Mouse (Mus musculus) hindbrain, embryonic 11.5 days (tissue): ENCODE data around the gene Sacm1l. TPM values are rescaled to one million over a fixed set of nuclear protein-coding genes. Genes with fewer than 3 reads are reported as not detected.

Experiments
- ATAC-seq: fragments of 200-750 bp; cut with Nextera tagmentation; 2 replicates; pipeline ENCODE4 v1.8.0; 2017; ENCODE audit warnings: mild to moderate bottlenecking, moderate TSS enrichment, moderate library complexity; ENCODE audit not compliant: low FRiP score
- DNase-seq: peaks from one replicate; pipeline ENCODE4 v3.0.0-alpha.2; 2015; ENCODE audit warnings: low spot score
- H3K27ac ChIP-seq: fragments of 300-500 bp; sonication (generic); 2 replicates; pipeline ENCODE4 v1.5.1; 2014; ENCODE audit warnings: mild to moderate bottlenecking, low read depth, low read length
- H3K27me3 ChIP-seq: fragments of 300-500 bp; sonication (generic); 2 replicates; pipeline ENCODE4 v1.6.1; 2014; ENCODE audit warnings: mild to moderate bottlenecking, low read length, moderate library complexity, mixed read lengths; ENCODE audit not compliant: control insufficient read depth, insufficient read depth
- H3K36me3 ChIP-seq: fragments of 300-500 bp; sonication (generic); 2 replicates; pipeline ENCODE4 v1.6.1; 2014; ENCODE audit warnings: mild to moderate bottlenecking, low read length, moderate library complexity, mixed read lengths; ENCODE audit not compliant: control insufficient read depth, insufficient read depth
- H3K4me1 ChIP-seq: fragments of 300-500 bp; sonication (generic); replicated peaks from 2 replicates; pipeline ENCODE4 v1.6.1; 2014; ENCODE audit warnings: low read length, mixed read lengths; ENCODE audit not compliant: control insufficient read depth, insufficient read depth
- H3K4me2 ChIP-seq: fragments of 300-500 bp; sonication (generic); replicated peaks from 2 replicates; pipeline ENCODE4 v1.6.1; 2014; ENCODE audit warnings: mild to moderate bottlenecking, low read depth, low read length
- H3K4me3 ChIP-seq: fragments of 300-500 bp; sonication (generic); 2 replicates; pipeline ENCODE4 v1.5.1; 2014; ENCODE audit warnings: low read depth, low read length
- H3K9ac ChIP-seq: fragments of 300-500 bp; sonication (generic); 2 replicates; pipeline ENCODE4 v1.6.1; 2014; ENCODE audit warnings: low read depth, low read length
- H3K9me3 ChIP-seq: fragments of 300-500 bp; sonication (generic); 2 replicates; pipeline ENCODE4 v1.6.1; 2016; ENCODE audit warnings: low read length; ENCODE audit not compliant: control insufficient read depth
- WGBS: fragments of 180-500 bp; shearing (Covaris S2); extraction: QIAGEN DNeasy Blood & Tissue Kit; methylation state at CpG from one replicate; pipeline ENCODE4 v1.1.7; 2014; 5-methylcytosine and 5-hydroxymethylcytosine counted together
- polyA plus RNA-seq: library from polyadenylated mRNA; unstranded; fragments of >200 nt; fragmentation: Nextera tagmentation; extraction: Ambion mirVana; gene quantifications from 2 replicates; pipeline ENCODE4 v1.2.1, GENCODE M21; 2014

Gene Sacm1l
- polyA plus RNA-seq, 1 experiment from 2014 or later: 50.6 TPM

GRCm38 (mm10) chr9:123589240-123589910 lies 59.8 kb downstream of the Sacm1l start:
- ATAC-seq (no peak), DNase-seq (no peak)
- no peak overlapping the region for H3K27ac ChIP-seq
- H3K4me3 ChIP-seq: no peak overlapping the region
- 84% methylated on average over 7 of the region's 7 CpGs for WGBS
- H3K9me3 ChIP-seq: no peaks in the 10 kb centered on the region
- H3K4me2 ChIP-seq: no peak overlapping the region
- no peaks in the 10 kb centered on the region for H3K27me3 ChIP-seq
- no peak overlapping the region for H3K9ac ChIP-seq
- H3K4me1 ChIP-seq: no peaks in the 10 kb centered on the region
- H3K36me3 ChIP-seq: no peaks in the 10 kb centered on the region

GRCm38 (mm10) chr9:123595194-123595593 lies 65.6 kb downstream of the Sacm1l start:
- Histone ChIP-seq H3K4me1 (no peaks in the 10 kb centered on the region), H3K9ac (no peak overlapping the region), H3K36me3 (no peaks in the 10 kb centered on the region), H3K4me2 (no peak overlapping the region), H3K27ac (no peak overlapping the region), H3K9me3 (no peaks in the 10 kb centered on the region), H3K27me3 (no peaks in the 10 kb centered on the region), H3K4me3 (no peak overlapping the region)
- no peak for DNase-seq
- no peak for ATAC-seq
- 93% methylated on average over 4 of the region's 4 CpGs for WGBS

- H3K4me2 ChIP-seq: no peak overlapping the region
- H3K4me3 ChIP-seq: no peak overlapping the region
- no peaks in the 10 kb centered on the region for H3K4me1 ChIP-seq
- no peak overlapping the region for H3K9ac ChIP-seq
- no peaks in the 10 kb centered on the region for H3K36me3 ChIP-seq
- DNase-seq: no peak
- no peak for ATAC-seq
- H3K27ac ChIP-seq: no peak overlapping the region
- H3K27me3 ChIP-seq: no peaks in the 10 kb centered on the region
- 89% methylated on average over 2 of the region's 2 CpGs for WGBS
- H3K9me3 ChIP-seq: no peaks in the 10 kb centered on the region
Observed at GRCm38 (mm10) chr9:123596910-123597309, 67.4 kb downstream of the Sacm1l start.

GRCm38 (mm10) chr9:123597376-123597775 lies 67.8 kb downstream of the Sacm1l start:
- Histone ChIP-seq H3K4me1 (no peaks in the 10 kb centered on the region), H3K36me3 (no peaks in the 10 kb centered on the region), H3K27me3 (no peaks in the 10 kb centered on the region), H3K9ac (no peak overlapping the region), H3K4me2 (no peak overlapping the region), H3K9me3 (no peaks in the 10 kb centered on the region), H3K27ac (no peak overlapping the region), H3K4me3 (no peak overlapping the region)
- WGBS: 95% methylated on average over 2 of the region's 2 CpGs
- ATAC-seq: no peak
- DNase-seq: no peak

GRCm38 (mm10) chr9:123601529-123601928 lies 72.0 kb downstream of the Sacm1l start:
- DNase-seq: no peak
- WGBS: 87% methylated on average over 1 of the region's 1 CpGs
- Histone ChIP-seq H3K4me2 (no peak overlapping the region), H3K27ac (no peak overlapping the region), H3K4me3 (no peak overlapping the region), H3K27me3 (no peaks in the 10 kb centered on the region), H3K4me1 (no peaks in the 10 kb centered on the region), H3K9me3 (no peaks in the 10 kb centered on the region), H3K9ac (no peak overlapping the region), H3K36me3 (no peaks in the 10 kb centered on the region)
- ATAC-seq: no peak

- WGBS: 94% methylated on average over 5 of the region's 5 CpGs
- Histone ChIP-seq H3K4me3 (no peak overlapping the region), H3K27ac (no peak overlapping the region), H3K4me1 (no peaks in the 10 kb centered on the region), H3K9ac (no peak overlapping the region), H3K4me2 (no peak overlapping the region), H3K9me3 (no peaks in the 10 kb centered on the region), H3K36me3 (no peaks in the 10 kb centered on the region), H3K27me3 (no peaks in the 10 kb centered on the region)
- no peak for ATAC-seq
- no peak for DNase-seq
Observed at GRCm38 (mm10) chr9:123620311-123621098, 90.9 kb downstream of the Sacm1l start.

GRCm38 (mm10) chr9:123624741-123625140 lies 95.2 kb downstream of the Sacm1l start:
- H3K4me1 ChIP-seq: no peaks in the 10 kb centered on the region
- ATAC-seq (no peak), DNase-seq (no peak)
- no peaks in the 10 kb centered on the region for H3K36me3 ChIP-seq
- no peak overlapping the region for H3K27ac ChIP-seq
- no peak overlapping the region for H3K9ac ChIP-seq
- no peaks in the 10 kb centered on the region for H3K27me3 ChIP-seq
- H3K4me3 ChIP-seq: no peak overlapping the region
- no peak overlapping the region for H3K4me2 ChIP-seq
- WGBS: 87% methylated on average over 2 of the region's 2 CpGs
- H3K9me3 ChIP-seq: no peaks in the 10 kb centered on the region

GRCm38 (mm10) chr9:123625821-123626220 lies 96.3 kb downstream of the Sacm1l start:
- DNase-seq (no peak), ATAC-seq (no peak)
- WGBS: 89% methylated on average over 11 of the region's 11 CpGs
- Histone ChIP-seq H3K4me3 (no peak overlapping the region), H3K36me3 (no peaks in the 10 kb centered on the region), H3K4me2 (no peak overlapping the region), H3K9ac (no peak overlapping the region), H3K27ac (no peak overlapping the region), H3K9me3 (no peaks in the 10 kb centered on the region), H3K4me1 (no peaks in the 10 kb centered on the region), H3K27me3 (no peaks in the 10 kb centered on the region)

- WGBS: 88% methylated on average over 3 of the region's 3 CpGs
- ATAC-seq: no peak
Observed at GRCm38 (mm10) chr9:123631666-123632065, 102.1 kb downstream of the Sacm1l start.

More at GRCm38 (mm10) chr9:123631666-123632065, 102.1 kb downstream of the Sacm1l start:
- no peaks in the 10 kb centered on the region for H3K9me3 ChIP-seq
- H3K9ac ChIP-seq: no peak overlapping the region
- H3K4me3 ChIP-seq: no peak overlapping the region
- no peaks in the 10 kb centered on the region for H3K36me3 ChIP-seq
- H3K4me2 ChIP-seq: no peak overlapping the region
- no peak overlapping the region for H3K27ac ChIP-seq
- no peak for DNase-seq
- H3K27me3 ChIP-seq: no peaks in the 10 kb centered on the region
- no peaks in the 10 kb centered on the region for H3K4me1 ChIP-seq
